Mouse (Mus musculus): ENCODE measurements at regions not wholly inside any gene's neighbourhood (a gene's known extent, or its start where the extent isn't known, plus 50 kb on each side); places are given as distances from the start of the nearest gene placed in this dataset.

DNA sequence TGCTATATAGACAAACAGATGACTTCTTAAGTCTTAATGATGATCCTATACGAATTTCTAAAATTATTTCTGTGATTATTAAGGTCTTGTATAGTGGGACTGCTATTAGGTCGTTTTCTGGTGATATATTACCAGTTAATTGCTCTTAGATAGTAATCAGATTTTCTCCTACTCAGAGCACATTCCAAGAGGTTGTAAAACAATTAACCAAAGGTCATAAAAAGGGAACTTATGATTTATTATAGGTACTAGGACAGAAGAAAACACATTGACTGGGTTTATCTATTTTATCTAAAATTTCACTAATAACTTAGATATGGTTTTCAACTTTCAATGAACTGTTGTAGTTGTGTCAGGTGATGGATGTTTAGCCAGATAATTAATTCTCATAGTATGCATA lies 1536.6 kb upstream of the Sel1l start:
- Histone ChIP-seq H3K27me3 (ENCODE audit: control insufficient read depth, insufficient read depth, low read length) (no peaks in the 10 kb centered on the region), H3K4me3 (ENCODE audit: low read depth, low read length) (no peak overlapping the region), H3K27ac (replicated peaks; ENCODE audit: low read depth, low read length) (no peak overlapping the region), H3K9me3 (ENCODE audit: control insufficient read depth, low read length) (no peaks in the 10 kb centered on the region), H3K4me1 (ENCODE audit: control insufficient read depth, insufficient read depth, low read length) (no peaks in the 10 kb centered on the region), H3K9ac (ENCODE audit: low read length) (no peak overlapping the region), H3K4me2 (ENCODE audit: low read depth, severe bottlenecking) (no peak overlapping the region), H3K36me3 (ENCODE audit: control insufficient read depth, insufficient read depth, low read length) (no peaks in the 10 kb centered on the region)
- no peak for DNase-seq (ENCODE audit: low spot score)
- ATAC-seq (ENCODE audit: insufficient number of reproducible peaks, low FRiP score, low TSS enrichment, low read depth): no peak
- 28% methylated on average over 2 of the region's 2 CpGs for WGBS

DNA sequence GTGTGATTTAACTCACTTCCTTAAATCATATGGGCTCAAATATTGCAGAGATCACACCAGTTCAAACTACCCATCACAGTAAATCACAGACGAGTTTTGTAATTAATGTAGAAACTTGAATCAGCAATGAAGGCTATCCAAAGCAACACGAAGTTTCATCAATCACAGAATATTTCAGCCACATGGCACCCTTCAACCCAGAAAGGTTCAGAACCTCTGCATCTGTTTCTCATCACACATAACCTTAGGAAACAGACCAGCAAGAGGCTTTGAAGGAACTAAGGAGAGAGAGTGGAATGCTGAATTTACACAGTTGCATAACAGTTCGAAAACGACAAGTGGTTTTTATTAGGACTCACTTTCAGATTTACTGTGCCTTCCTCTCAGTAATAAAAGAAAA lies 1494.0 kb upstream of the Sel1l start:
- H3K27ac ChIP-seq (replicated peaks; ENCODE audit: low read depth, low read length): no peak overlapping the region
- H3K27me3 ChIP-seq (ENCODE audit: control insufficient read depth, insufficient read depth, low read length): no peaks in the 10 kb centered on the region
- H3K9ac ChIP-seq (ENCODE audit: low read length): no peak overlapping the region
- H3K4me1 ChIP-seq (ENCODE audit: control insufficient read depth, insufficient read depth, low read length): no peaks in the 10 kb centered on the region
- WGBS: 12% methylated on average over 4 of the region's 4 CpGs
- ATAC-seq (ENCODE audit: insufficient number of reproducible peaks, low FRiP score, low TSS enrichment, low read depth): peak; percentile 74
- H3K4me3 ChIP-seq (ENCODE audit: low read depth, low read length): no peak overlapping the region
- peak; percentile 47 for DNase-seq (ENCODE audit: low spot score)
- H3K9me3 ChIP-seq (ENCODE audit: control insufficient read depth, low read length): no peaks in the 10 kb centered on the region
- H3K36me3 ChIP-seq (ENCODE audit: control insufficient read depth, insufficient read depth, low read length): no peaks in the 10 kb centered on the region
- H3K4me2 ChIP-seq (ENCODE audit: low read depth, severe bottlenecking): no peak overlapping the region

DNA sequence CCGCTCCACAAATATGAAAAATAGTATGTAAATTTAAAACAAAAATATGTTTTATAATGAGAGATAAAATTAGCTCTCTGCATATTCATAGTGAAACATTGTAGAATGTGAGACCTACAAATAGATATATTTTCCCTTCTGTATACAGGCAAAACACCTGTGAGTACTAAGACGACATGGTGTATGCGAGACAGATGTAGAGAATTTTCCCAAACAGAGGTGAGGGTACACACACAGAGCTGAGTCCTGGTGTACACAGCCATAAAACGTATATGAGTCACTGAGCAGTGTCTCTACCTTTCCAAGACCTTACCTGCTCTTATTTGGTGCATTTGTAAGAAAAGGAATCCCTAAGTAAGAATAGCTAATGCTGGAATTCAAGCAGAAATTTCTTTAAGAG lies 1493.6 kb upstream of the Sel1l start:
- Histone ChIP-seq H3K27me3 (ENCODE audit: control insufficient read depth, insufficient read depth, low read length) (no peaks in the 10 kb centered on the region), H3K4me3 (ENCODE audit: low read depth, low read length) (no peak overlapping the region), H3K4me2 (ENCODE audit: low read depth, severe bottlenecking) (no peak overlapping the region), H3K9ac (ENCODE audit: low read length) (no peak overlapping the region), H3K9me3 (ENCODE audit: control insufficient read depth, low read length) (no peaks in the 10 kb centered on the region), H3K4me1 (ENCODE audit: control insufficient read depth, insufficient read depth, low read length) (no peaks in the 10 kb centered on the region), H3K27ac (replicated peaks; ENCODE audit: low read depth, low read length) (no peak overlapping the region), H3K36me3 (ENCODE audit: control insufficient read depth, insufficient read depth, low read length) (no peaks in the 10 kb centered on the region)
- DNase-seq (ENCODE audit: low spot score) (no peak), ATAC-seq (ENCODE audit: insufficient number of reproducible peaks, low FRiP score, low TSS enrichment, low read depth) (peak; percentile 65)
- 44% methylated on average over 4 of the region's 4 CpGs for WGBS

DNA sequence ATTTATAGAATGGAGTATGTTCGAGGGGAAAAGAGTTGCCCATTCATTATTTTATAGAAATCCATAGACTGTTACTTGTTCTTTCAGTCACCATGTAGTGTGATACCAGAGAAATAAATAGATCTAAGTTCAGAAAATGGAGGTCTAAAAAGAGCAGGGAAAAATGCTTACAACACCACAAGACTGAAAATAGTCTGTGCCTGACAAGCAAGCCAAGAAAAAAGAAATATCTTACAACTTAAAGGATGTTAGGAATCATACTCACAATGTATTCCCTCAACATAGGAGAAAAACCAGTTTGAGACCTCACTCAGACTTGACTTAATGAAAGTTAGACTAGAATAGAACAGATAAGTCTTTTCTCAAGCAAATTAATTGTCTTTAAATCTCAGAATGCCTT lies 1486.6 kb upstream of the Sel1l start:
- Histone ChIP-seq H3K9me3 (ENCODE audit: control insufficient read depth, low read length) (no peaks in the 10 kb centered on the region), H3K27ac (replicated peaks; ENCODE audit: low read depth, low read length) (no peak overlapping the region), H3K27me3 (ENCODE audit: control insufficient read depth, insufficient read depth, low read length) (no peaks in the 10 kb centered on the region), H3K4me3 (ENCODE audit: low read depth, low read length) (no peak overlapping the region), H3K9ac (ENCODE audit: low read length) (no peak overlapping the region), H3K36me3 (ENCODE audit: control insufficient read depth, insufficient read depth, low read length) (no peaks in the 10 kb centered on the region), H3K4me2 (ENCODE audit: low read depth, severe bottlenecking) (no peak overlapping the region), H3K4me1 (ENCODE audit: control insufficient read depth, insufficient read depth, low read length) (no peaks in the 10 kb centered on the region)
- ATAC-seq (ENCODE audit: insufficient number of reproducible peaks, low FRiP score, low TSS enrichment, low read depth) (no peak), DNase-seq (ENCODE audit: low spot score) (no peak)
- 89% methylated on average over 1 of the region's 1 CpGs for WGBS

DNA sequence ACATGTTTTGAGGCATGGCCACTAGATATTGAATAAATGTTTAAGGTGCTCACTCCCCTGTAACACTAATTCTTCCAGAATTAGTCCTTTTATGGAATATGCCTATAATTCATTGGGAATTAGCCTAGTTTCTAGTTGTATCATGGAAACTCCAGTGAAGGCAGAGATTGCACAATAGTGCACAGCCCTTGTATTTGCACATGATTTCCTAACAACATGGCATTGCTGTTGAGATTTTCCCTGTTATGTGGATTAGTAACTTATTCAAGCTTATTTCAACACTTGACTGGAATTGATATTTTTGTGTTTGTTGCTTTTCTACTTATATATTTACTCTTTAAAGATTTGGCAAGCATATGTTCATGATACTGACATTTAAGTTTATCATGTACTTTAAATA lies 1463.3 kb upstream of the Sel1l start:
- no peak for ATAC-seq (ENCODE audit: insufficient number of reproducible peaks, low FRiP score, low TSS enrichment, low read depth)
- H3K4me3 ChIP-seq (ENCODE audit: low read depth, low read length): no peak overlapping the region

DNA sequence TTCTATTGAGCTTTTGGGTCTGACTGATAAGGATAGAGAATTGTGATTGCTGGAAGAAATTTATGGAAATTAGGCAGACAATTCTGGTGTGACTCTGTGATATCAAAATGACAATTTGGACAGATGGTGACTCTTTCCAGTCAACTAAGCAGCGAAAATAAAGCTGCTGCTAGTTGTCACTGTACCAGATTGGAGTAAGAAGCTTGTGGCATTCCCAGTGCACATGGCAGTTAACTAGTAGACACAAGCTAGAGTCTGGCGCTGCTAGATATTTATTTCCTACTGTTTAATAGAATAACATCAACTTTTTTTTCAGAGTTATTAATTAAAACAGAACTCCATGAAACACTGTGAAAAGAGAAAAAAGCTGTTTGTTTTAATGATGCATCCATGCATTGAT lies 1432.9 kb upstream of the Sel1l start:
- 82% methylated on average over 2 of the region's 2 CpGs for WGBS
- Histone ChIP-seq H3K4me1 (ENCODE audit: control insufficient read depth, insufficient read depth, low read length) (no peaks in the 10 kb centered on the region), H3K9ac (ENCODE audit: low read length) (no peak overlapping the region), H3K4me3 (ENCODE audit: low read depth, low read length) (no peak overlapping the region), H3K27ac (replicated peaks; ENCODE audit: low read depth, low read length) (no peak overlapping the region), H3K36me3 (ENCODE audit: control insufficient read depth, insufficient read depth, low read length) (no peaks in the 10 kb centered on the region), H3K9me3 (ENCODE audit: control insufficient read depth, low read length) (no peaks in the 10 kb centered on the region), H3K27me3 (ENCODE audit: control insufficient read depth, insufficient read depth, low read length) (no peaks in the 10 kb centered on the region), H3K4me2 (ENCODE audit: low read depth, severe bottlenecking) (no peak overlapping the region)
- DNase-seq (ENCODE audit: low spot score) (no peak), ATAC-seq (ENCODE audit: insufficient number of reproducible peaks, low FRiP score, low TSS enrichment, low read depth) (no peak)

More for the DNA sequence above, 1463.3 kb upstream of the Sel1l start:
- no peaks in the 10 kb centered on the region for H3K27me3 ChIP-seq (ENCODE audit: control insufficient read depth, insufficient read depth, low read length)
- H3K9me3 ChIP-seq (ENCODE audit: control insufficient read depth, low read length): no peaks in the 10 kb centered on the region
- no peak overlapping the region for H3K27ac ChIP-seq (replicated peaks; ENCODE audit: low read depth, low read length)
- no peak overlapping the region for H3K4me2 ChIP-seq (ENCODE audit: low read depth, severe bottlenecking)
- DNase-seq (ENCODE audit: low spot score): no peak
- no peaks in the 10 kb centered on the region for H3K36me3 ChIP-seq (ENCODE audit: control insufficient read depth, insufficient read depth, low read length)
- no peaks in the 10 kb centered on the region for H3K4me1 ChIP-seq (ENCODE audit: control insufficient read depth, insufficient read depth, low read length)
- no peak overlapping the region for H3K9ac ChIP-seq (ENCODE audit: low read length)

DNA sequence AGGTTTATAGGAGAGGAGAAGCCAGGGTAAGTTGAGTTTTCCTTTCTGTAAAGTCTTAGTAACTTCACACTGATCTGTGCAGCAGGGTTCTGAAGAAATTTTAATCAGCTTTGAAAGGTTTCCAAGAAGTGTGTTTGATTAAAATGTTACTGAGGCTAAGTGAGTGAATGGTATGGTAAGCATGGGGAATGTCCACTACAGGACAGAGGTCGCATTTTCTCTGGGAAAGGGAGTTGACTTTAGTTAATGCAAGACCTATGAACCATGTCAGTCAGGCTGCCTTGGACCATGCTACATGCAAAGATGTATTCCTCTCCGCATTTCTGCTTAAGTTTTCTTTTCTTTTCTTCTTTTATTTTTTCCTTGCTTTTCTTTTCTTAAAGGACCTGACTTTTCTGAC lies 1424.7 kb upstream of the Sel1l start:
- no peaks in the 10 kb centered on the region for H3K27me3 ChIP-seq (ENCODE audit: control insufficient read depth, insufficient read depth, low read length)
- ATAC-seq (ENCODE audit: insufficient number of reproducible peaks, low FRiP score, low TSS enrichment, low read depth) (no peak), DNase-seq (ENCODE audit: low spot score) (no peak)
- H3K9me3 ChIP-seq (ENCODE audit: control insufficient read depth, low read length): no peaks in the 10 kb centered on the region
- H3K4me3 ChIP-seq (ENCODE audit: low read depth, low read length): no peak overlapping the region
- no peak overlapping the region for H3K4me2 ChIP-seq (ENCODE audit: low read depth, severe bottlenecking)
- 83% methylated on average over 2 of the region's 2 CpGs for WGBS
- H3K4me1 ChIP-seq (ENCODE audit: control insufficient read depth, insufficient read depth, low read length): no peaks in the 10 kb centered on the region
- no peak overlapping the region for H3K9ac ChIP-seq (ENCODE audit: low read length)
- H3K27ac ChIP-seq (replicated peaks; ENCODE audit: low read depth, low read length): no peak overlapping the region
- H3K36me3 ChIP-seq (ENCODE audit: control insufficient read depth, insufficient read depth, low read length): no peaks in the 10 kb centered on the region

DNA sequence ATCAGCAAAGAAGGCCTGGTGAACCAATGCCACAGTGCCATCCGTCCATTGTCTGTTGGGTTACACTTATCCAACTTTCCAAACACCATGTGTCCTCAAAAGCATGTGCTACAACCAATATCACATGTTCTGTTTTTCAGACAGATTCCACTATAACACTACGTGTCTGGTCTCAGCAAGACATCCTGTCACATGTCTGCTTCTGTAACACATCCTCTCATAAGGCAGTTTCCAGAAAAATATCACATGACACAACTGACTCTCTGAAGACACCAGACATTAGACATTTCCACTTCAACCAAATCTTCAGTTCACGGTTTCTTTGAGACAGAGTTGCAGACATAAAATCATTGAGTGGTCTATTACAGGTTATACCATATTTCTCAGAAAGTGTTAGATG lies 1381.3 kb upstream of the Sel1l start:
- Histone ChIP-seq H3K27ac (replicated peaks; ENCODE audit: low read depth, low read length) (no peak overlapping the region), H3K9ac (ENCODE audit: low read length) (no peak overlapping the region), H3K4me1 (ENCODE audit: control insufficient read depth, insufficient read depth, low read length) (no peaks in the 10 kb centered on the region), H3K9me3 (ENCODE audit: control insufficient read depth, low read length) (no peaks in the 10 kb centered on the region), H3K4me2 (ENCODE audit: low read depth, severe bottlenecking) (no peak overlapping the region), H3K27me3 (ENCODE audit: control insufficient read depth, insufficient read depth, low read length) (no peaks in the 10 kb centered on the region), H3K36me3 (ENCODE audit: control insufficient read depth, insufficient read depth, low read length) (no peaks in the 10 kb centered on the region), H3K4me3 (ENCODE audit: low read depth, low read length) (no peak overlapping the region)
- DNase-seq (ENCODE audit: low spot score) (no peak), ATAC-seq (ENCODE audit: insufficient number of reproducible peaks, low FRiP score, low TSS enrichment, low read depth) (no peak)
- WGBS: 91% methylated on average over 3 of the region's 3 CpGs

DNA sequence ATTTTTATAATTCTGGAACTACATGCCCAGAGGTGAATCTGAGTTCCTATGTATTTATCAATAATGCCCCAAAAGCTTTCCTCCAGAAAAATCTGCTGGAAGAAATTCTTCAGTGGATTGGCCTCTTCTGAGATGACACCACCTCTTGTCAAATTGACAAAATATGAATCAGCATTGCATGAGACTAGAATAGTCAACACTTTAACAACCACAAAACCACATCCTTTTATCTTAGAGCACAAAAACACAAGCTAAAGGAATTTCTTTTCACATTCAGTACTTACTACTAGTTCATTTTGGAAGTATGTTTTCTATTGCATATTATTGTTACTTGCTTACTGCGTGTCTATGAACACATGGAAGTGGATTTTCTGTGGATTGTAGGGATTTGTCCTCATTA lies 1377.9 kb upstream of the Sel1l start:
- DNase-seq (ENCODE audit: low spot score) (no peak), ATAC-seq (ENCODE audit: insufficient number of reproducible peaks, low FRiP score, low TSS enrichment, low read depth) (no peak)
- Histone ChIP-seq H3K9me3 (ENCODE audit: control insufficient read depth, low read length) (no peaks in the 10 kb centered on the region), H3K36me3 (ENCODE audit: control insufficient read depth, insufficient read depth, low read length) (no peaks in the 10 kb centered on the region), H3K4me2 (ENCODE audit: low read depth, severe bottlenecking) (no peak overlapping the region), H3K27ac (replicated peaks; ENCODE audit: low read depth, low read length) (no peak overlapping the region), H3K4me1 (ENCODE audit: control insufficient read depth, insufficient read depth, low read length) (no peaks in the 10 kb centered on the region), H3K9ac (ENCODE audit: low read length) (no peak overlapping the region), H3K4me3 (ENCODE audit: low read depth, low read length) (no peak overlapping the region), H3K27me3 (ENCODE audit: control insufficient read depth, insufficient read depth, low read length) (no peaks in the 10 kb centered on the region)
- WGBS: 92% methylated on average over 1 of the region's 1 CpGs

All from limb, embryonic 11.5 days (tissue).